Mouse (Mus musculus) splenic B cell, adult 2 months (primary cell): ENCODE results near the gene Bag2.
A peak's percentile ranks its signal among the peaks of the same experiment; 100 is the strongest.

Experiments used
- DNase-seq: peaks from one replicate; pipeline ENCODE4 v3.0.0-alpha.2; 2011; ENCODE audit warnings: low read depth, low spot score
- H3K27me3 ChIP-seq: 2 replicates; pipeline ENCODE4 v1.6.1; 2012; ENCODE audit warnings: mild to moderate bottlenecking, low read length, moderate library complexity, mixed read lengths; ENCODE audit not compliant: control insufficient read depth, poor library complexity, insufficient read depth, severe bottlenecking
- H3K36me3 ChIP-seq: 2 replicates; pipeline ENCODE4 v1.6.1; 2012; ENCODE audit warnings: mild to moderate bottlenecking, low read length, moderate library complexity, mixed read lengths; ENCODE audit not compliant: control insufficient read depth, poor library complexity, insufficient read depth, severe bottlenecking

The Bag2 gene

DNA sequence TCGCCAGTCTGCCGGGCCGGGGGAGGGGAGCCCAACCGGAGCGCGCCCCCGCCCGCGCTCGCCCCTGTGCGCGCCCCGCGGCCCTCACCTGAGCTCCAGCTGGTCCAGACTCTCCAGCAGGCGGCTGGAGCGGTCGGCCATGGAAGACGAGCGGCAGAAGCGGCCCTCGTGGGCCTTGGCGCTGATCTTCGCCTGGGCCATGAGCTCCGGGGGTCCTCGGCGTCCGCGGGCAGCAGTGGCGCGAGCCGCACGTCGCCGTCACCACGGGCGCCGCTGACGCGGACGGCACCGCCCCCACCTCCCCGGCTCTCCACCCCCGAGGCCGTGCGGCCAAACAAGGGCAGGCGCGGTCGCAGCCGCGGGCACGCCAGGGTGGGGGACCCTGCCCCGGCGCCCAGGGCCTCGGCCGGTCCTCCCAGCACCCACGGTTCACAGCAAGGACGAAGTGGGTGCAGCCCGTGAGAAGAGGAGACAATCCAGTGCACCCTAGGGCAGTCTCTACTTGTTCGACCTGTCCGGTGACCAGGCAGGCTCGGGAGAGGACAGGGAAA is at the start of gene Bag2:
Gene Bag2, minus strand, starts transcription at position 305 of the 551 bp plus-strand sequence.
- no peaks in the 10 kb centered on the region for H3K27me3 ChIP-seq
- DNase-seq, result peak; percentile 40
- H3K36me3 ChIP-seq, result no peaks in the 10 kb centered on the region

DNA sequence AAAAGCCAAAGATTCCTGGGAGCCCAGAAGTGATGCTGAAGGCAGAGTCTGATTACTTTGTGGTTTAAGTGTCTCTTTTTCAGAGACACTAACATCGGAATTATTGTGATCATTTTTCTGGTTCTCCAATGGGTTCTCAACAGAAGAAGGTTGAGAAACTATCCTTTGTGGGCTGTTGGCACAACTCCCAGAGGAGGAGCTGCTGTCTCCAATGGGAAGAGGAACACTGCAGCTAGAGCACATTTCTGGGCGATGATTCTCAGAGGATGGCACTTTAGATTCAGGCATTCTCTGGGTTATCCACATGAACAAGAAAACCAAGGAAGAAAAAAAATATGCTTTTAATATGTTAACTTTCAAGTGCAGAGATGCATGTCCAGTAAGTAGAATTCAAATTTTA is 45.7 kb upstream of the Bag2 start:
- no peak for DNase-seq
- no peaks in the 10 kb centered on the region; the same call in 1 of the 2 replicates for H3K27me3 ChIP-seq

DNA sequence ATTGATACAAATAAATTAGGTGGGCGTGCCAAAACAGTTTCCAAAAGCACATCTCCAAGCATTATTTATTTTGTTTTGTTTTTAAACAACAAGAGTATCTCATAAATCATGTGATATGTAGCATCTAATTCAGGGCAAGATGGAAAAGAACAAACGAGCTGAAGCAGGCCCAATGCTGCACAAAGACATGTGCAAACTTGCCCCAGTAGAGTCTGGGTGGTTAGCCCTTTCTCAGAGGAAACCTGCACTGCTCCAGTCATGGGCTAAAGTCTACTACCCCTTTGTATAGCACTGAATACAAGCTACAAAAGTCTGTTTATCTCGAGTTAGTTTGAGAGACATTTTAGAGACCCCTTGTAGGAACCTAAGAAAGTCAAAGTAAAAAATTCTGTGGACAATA is 42.0 kb upstream of the Bag2 start:
- H3K36me3 ChIP-seq, result peaks cover 13% of the 10 kb centered on the region

More for the DNA sequence above, 45.7 kb upstream of the Bag2 start:
- peaks cover 13% of the 10 kb centered on the region for H3K36me3 ChIP-seq

DNA sequence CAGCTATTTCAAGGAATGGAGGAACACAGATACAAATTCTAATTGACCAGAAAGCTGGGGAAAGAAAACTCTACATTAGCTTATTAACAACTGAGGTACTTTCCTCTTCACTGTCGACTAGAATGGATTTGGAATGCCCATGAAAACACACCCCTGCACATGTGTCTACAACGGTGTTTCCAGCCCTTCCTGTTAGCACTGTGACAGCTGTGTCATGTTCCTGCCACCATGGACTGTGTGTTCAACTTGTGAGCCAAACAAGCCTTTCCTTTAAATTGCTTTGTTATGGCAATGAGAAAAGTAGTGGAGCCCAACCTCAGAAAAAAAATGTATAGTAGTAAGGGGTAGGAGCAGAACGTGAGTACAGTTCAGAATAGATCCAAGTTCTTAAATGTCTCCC is 30.9 kb upstream of the Bag2 start:
- no peak for DNase-seq
- no peaks in the 10 kb centered on the region for H3K27me3 ChIP-seq

More for the DNA sequence above, 42.0 kb upstream of the Bag2 start:
- no peaks in the 10 kb centered on the region for H3K27me3 ChIP-seq
- no peak for DNase-seq

DNA sequence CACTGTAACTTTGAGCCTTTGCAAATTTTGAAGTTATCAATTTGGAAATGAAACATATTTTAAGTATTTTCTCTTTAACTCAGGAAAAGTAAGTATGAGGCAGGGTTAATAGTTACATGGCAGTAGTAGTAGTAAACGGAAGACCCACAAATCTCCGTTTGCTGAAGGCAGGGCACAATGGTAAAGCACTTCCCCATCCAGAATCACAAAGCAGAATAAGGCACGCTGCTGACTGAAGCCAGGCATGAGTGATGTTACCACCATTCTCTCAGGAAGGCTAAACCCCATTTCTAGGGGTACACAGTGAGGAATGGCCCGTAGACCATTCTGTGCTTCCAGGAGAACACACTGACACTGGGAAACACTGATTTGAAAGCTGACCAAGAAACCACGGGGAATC is 30.5 kb upstream of the Bag2 start:
- Histone ChIP-seq H3K27me3 (no peaks in the 10 kb centered on the region), H3K36me3 (no peaks in the 10 kb centered on the region)
- no peak for DNase-seq

More for the DNA sequence above, 30.9 kb upstream of the Bag2 start:
- no peaks in the 10 kb centered on the region for H3K36me3 ChIP-seq

DNA sequence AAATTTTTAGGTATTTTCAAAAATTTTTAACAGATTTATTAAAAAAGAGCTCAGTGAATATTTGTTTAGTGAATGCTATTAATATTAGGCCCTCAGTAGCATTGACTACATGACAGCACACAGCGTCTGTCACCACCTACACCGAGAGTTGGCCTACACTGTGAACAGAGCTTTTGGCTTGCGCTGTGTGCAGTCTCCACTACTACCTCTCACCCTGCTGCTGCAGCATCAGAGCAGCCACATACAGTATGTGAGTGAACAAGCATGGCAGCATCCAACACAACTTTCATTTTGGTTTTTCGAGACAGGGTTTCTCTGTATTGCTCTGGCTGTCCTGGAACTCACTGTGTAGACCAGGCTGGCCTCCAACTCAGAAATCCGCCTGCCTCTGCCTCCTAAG is 27.0 kb upstream of the Bag2 start:
- no peak for DNase-seq
- Histone ChIP-seq H3K36me3 (no peaks in the 10 kb centered on the region), H3K27me3 (no peaks in the 10 kb centered on the region)

DNA sequence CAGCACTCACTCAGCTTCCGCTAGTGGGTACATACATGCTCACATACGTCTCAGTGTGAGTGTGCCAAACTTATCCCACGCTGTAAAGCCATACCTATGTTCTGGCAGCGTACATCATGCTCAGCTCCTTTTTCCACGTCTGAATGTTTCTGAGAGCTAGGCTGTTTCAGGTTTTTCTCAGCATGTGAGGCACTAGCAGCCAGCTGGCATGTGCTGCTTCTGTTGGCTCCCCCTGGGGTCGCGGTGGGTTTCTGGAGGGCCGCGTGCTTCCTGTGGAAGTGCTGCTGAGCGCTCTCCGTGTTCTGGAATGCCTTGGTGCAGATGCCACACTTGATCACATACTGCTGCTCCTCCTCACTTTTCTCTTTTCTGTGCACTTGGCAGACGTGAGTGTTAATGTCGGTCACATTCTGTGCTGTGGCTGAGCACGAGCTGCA is 18.6 kb upstream of the Bag2 start:
- Histone ChIP-seq H3K36me3 (peaks cover 13% of the 10 kb centered on the region), H3K27me3 (no peaks in the 10 kb centered on the region)
- DNase-seq, result no peak

DNA sequence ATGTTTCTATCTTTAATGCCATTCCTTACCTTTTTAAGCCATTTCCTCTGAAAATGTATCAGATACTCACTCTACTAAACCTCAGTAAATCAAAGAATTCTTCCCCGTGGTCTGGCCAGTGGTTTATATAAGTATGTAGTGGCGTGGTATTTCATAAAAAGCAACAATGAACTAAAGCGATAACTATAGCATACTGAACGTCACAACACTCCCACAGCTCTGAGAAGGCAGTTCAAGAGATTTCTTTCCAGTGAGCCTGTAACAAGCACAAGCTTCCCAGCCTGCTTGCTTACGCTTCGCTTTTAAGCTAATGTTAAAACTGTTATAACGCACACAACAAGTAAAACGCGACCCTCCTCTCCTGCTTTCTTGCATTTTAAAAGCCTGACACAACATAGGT is 14.5 kb upstream of the Bag2 start:
- peaks cover 7% of the 10 kb centered on the region for H3K36me3 ChIP-seq
- no peaks in the 10 kb centered on the region for H3K27me3 ChIP-seq
- DNase-seq, result no peak

DNA sequence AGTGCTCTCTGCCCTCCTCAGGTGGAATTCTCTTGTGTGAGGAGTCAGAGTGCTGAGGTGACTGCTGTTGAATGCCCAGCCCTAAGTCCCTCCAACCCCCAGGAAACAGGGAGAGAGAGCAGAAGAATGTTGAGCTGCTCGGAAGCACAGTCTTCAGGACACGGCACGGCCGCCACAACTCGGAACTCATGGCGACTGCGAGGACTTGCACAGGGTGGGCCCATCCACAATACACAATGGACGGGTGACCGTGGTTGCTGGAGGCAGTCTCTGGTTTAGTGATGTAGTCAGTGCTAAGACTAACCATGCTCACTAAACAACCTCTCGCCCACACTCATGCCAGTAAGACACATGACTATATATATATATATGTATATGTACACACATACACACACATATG is 14.0 kb upstream of the Bag2 start:
- H3K27me3 ChIP-seq, result no peaks in the 10 kb centered on the region
- peaks cover 3% of the 10 kb centered on the region for H3K36me3 ChIP-seq
- DNase-seq, result no peak

DNA sequence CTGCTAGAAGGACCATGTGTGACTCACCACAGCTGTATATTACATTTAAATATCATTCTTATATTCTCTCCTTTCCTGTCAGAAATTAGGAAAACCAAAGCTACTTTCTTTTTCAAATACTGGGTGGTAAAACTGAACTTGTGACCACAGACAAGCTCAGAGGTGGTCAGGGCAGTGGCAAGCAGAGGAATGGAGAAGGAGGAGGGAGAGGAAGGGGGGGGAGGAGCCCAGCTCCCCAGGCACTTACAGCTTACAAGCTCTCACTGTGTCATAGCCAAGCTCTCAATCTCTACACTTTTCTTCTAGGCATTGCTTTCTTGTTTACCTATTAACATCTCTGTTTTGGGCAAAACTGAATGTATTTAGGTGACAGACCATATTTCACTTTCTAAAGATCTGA is 11.2 kb upstream of the Bag2 start:
- Histone ChIP-seq H3K36me3 (peaks cover 6% of the 10 kb centered on the region), H3K27me3 (no peaks in the 10 kb centered on the region)
- DNase-seq, result no peak

DNA sequence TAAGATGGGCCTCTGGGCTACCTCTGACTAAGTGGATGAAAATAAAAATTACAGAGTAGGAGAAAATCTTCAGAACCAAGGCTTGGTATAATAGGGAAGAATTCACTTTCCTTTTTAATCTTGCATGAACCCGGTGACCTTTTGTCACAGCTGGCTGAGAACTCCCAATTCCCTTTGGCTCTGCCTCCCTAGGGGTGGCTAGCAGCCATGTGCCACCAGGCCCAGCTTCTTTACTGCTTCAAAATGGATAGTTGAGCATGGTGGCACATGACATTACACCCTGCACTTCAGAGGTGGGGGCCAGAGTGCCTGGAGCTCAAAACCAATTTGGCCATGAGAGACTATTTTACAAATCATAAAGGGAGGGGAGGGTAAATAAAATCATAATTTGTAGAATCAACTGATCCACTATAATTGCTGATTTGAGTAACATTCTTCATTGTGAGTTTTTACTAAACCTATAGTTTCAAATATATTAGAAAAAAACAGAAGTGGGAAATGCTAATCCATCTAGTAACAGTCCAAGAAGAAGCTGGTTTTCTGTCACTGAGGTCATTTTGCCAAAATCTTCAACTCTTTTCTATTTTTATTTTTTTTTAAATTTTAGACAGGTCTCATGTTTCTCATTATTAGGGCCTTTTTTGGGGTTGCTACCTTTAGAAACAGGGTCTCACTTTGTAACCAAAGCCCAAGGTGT is 10.6 kb upstream of the Bag2 start:
- Histone ChIP-seq H3K27me3 (no peaks in the 10 kb centered on the region), H3K36me3 (peaks cover 6% of the 10 kb centered on the region)

DNA sequence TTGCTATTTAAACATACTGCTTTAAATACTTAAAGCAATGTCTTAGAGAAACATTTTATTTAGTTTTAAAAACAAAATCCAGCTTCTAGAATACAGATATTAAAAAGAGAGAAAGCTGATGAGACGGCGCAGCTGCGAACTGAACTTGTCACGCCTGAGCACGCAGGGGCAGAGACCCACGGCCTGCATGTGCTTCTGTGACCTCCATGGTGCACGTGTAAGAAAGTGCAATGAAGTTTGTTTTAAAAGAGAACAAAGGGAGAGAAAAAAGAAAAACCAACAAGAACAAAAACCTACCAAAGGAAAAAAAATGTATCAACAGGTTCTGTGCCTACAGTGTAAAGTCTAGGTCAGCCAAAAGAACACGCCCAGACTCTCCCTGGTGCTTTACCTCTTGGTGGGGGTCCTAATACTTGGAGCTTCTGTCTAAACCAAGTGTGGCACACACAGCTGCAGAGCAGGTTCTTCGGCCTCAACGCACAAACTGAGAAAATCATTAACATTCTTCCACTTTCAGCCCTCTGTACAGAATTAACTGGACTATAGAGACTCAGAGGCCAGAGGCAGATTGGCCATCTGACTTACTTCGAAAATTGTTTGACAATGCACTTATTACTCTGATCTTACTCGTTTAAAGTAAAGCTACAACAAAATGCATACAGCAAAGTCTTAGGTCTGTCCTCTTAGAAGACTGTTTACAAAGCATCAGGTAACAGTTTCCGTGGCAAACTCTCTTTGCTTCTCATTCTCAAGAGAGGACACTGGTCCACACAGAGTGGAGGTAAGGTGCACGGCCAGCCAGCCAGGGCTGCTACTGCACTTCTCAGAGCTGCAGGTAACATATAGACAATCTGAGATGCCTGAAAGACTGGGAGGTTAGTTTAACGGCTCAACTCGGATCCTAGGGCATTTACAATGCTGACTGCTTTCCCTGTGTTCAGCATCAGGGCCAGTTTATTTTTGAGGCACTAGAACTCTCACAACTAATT is 9.2 kb upstream of the Bag2 start:
- Histone ChIP-seq H3K27me3 (no peaks in the 10 kb centered on the region), H3K36me3 (peaks cover 4% of the 10 kb centered on the region)
- no peak for DNase-seq

More for the DNA sequence above, 10.6 kb upstream of the Bag2 start:
- DNase-seq, result no peak

DNA sequence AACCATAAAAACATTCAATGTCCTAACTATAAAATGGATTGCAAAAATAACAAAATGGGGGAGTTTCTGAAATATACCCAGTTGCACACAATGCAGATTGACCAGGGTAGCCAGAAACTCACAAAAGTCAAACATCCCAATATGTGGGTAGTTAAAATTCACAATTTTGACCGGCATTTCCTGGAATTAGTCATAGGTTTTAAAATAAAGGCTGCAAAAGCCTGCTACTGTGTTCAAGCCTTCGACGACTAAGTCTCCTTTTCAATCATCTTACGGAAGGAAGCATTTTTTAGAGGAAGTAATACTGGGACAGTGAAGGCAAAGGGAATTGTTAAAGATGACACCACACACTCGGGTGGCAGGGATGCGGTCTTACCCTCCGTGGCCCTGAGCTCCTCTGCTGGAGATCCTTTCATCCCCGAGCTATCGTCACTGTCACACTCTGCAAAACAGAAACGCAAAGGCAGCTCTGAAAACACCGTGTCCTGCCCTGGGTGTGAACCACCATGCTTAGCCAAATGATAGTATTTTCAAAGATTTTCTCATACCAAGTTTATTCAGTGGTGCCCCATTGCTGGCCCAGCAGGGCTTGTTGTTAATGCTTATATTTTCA is 8.0 kb upstream of the Bag2 start:
- Histone ChIP-seq H3K36me3 (peaks cover 4% of the 10 kb centered on the region), H3K27me3 (no peaks in the 10 kb centered on the region)
- no peak for DNase-seq

DNA sequence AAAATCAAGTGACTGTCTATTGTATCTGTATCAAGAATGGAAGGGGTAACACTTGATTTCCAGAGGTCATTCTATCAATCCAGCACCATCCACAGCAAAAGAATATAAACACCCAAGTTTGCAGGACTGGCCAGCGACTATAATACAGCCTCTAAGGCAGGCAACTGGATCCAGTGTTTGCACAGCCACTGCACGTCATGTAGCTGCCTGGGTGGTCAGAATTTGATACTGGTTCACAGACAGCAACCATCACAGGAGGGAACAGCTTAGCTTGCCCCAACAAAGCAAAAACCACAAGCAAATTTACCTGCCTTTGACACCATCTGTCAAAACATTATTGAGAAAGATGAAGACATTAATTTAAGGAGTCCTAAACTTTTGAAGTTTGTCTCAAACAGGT is 6.2 kb upstream of the Bag2 start:
- Histone ChIP-seq H3K27me3 (no peaks in the 10 kb centered on the region), H3K36me3 (peaks cover 4% of the 10 kb centered on the region; the same call in 1 of the 2 replicates)
- DNase-seq, result no peak
